Mouse (Mus musculus) yolk sac, embryonic 10.5 days (tissue): ENCODE measurements around the gene Fn1.

ENCODE experiments used
- DNase-seq: peaks from one replicate; pipeline ENCODE4 v3.0.0-alpha.2; 2017; ENCODE audit warnings: low spot score

The Fn1 gene

GRCm38 (mm10) chr1:71650741-71651140 is 2.3 kb downstream of the Fn1 start:
- peak; percentile 82 for DNase-seq

DNA sequence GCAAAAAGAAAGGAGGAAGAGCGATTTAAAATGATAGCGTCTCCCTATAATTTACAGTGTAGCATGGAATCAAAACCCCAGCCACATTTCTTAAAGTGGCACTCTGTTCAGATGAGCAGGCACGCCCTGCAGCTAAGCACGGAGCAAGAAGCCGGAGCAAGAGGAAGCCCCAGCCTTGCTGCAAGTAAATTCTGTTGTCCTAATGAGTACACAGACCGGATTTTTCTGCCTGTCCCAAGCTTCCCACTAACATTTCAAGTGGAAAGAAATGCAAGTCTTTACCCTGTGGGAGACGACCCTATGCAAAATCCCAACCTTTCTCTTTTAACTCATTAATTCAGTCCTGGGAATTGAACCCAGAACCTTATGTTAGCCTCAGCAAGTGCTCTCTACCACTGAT is 4.8 kb downstream of the Fn1 start:
- DNase-seq = no peak

GRCm38 (mm10) chr1:71646774-71647173 is 6.2 kb downstream of the Fn1 start:
- no peak for DNase-seq

GRCm38 (mm10) chr1:71645999-71646398 is 7.0 kb downstream of the Fn1 start:
- no peak for DNase-seq

DNA sequence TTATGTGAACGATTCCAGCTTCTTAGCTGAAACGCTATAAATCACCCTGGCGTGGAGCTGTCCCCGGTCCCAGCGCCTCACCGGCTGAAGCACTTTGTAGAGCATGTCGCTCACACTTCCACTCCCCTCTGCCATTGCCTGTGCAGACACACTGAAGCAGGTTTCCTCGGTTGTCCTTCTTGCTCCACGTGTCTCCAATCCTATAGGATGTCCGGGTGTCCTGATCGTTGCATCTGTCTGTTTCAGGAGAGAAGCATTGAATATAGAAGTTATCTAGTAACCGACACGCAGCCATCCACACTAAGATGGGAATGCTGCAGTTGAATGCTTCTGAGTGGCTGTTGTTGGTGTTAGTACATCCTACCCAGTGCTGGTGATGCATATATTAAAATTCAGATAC is 7.5 kb downstream of the Fn1 start:
- no peak for DNase-seq

GRCm38 (mm10) chr1:71642794-71643193 is 10.2 kb downstream of the Fn1 start:
- no peak for DNase-seq

- no peak for DNase-seq
Measured at GRCm38 (mm10) chr1:71641206-71641605, 11.8 kb downstream of the Fn1 start.

DNA sequence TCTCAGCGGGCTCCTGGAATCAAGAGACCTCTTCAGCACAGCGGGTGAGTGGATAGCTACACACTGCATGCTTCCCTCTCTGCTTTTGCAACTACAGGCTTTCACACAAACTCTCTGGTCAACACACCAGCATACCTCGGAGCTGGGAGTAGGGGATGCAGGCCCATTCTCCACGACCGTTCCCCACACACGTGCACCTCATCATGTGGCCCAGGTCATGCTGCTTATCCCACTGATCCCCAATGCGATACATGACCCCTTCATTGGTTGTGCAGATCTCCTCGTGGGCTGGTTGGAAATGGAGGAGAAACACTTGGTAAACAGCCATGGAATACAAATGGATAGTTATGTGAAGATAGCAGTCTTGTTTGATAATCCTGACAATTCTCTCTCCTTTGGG is 12.8 kb downstream of the Fn1 start:
- DNase-seq = no peak

DNA sequence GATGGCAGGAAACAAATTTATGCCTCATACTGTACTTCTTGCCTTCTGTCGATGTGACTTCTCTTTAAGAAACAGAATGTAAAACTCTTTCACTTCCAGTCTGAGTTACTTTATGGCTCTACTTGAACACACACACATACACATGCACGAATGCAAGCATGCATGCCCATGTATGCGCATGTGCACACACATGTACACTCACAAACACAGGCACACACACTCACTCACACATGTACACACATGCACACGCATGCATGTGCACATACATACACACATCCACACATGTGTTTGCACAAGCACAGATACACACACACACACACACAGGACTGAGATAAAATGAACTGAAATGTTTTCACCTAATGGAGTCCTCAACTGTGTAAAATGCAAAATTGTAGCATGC is 16.3 kb downstream of the Fn1 start:
- no peak for DNase-seq

- no peak for DNase-seq
Measured at GRCm38 (mm10) chr1:71636116-71636515, 16.9 kb downstream of the Fn1 start.

GRCm38 (mm10) chr1:71635101-71636014 is 17.6 kb downstream of the Fn1 start:
- DNase-seq = peak; percentile 27

GRCm38 (mm10) chr1:71634471-71634981 is 18.5 kb downstream of the Fn1 start:
- peak; percentile 80 for DNase-seq

GRCm38 (mm10) chr1:71632387-71632786 is 20.6 kb downstream of the Fn1 start:
- peak; percentile 52 for DNase-seq

DNA sequence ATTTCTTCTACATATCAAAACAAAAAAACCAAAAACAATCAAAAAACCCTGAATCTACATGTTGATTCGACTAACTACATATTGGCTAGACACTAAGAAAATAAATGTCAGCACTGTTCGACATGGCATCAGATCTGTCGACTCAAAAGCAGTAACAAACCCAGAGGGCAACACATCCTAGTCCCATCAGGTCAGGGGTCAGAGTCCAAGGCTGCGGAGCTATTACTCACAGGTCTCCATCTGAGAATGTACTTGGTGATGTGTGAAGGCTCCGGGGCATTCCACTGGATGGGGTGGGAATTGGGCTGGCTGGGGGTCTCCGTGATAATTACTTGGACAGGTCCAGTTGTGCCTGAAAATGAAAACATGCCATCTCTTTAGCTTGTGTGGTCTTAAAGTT is 21.2 kb downstream of the Fn1 start:
- DNase-seq = peak; percentile 56

GRCm38 (mm10) chr1:71630243-71630642 is 22.8 kb downstream of the Fn1 start:
- DNase-seq = no peak

- no peak for DNase-seq
Measured at GRCm38 (mm10) chr1:71623625-71624024, 29.4 kb downstream of the Fn1 start.

DNA sequence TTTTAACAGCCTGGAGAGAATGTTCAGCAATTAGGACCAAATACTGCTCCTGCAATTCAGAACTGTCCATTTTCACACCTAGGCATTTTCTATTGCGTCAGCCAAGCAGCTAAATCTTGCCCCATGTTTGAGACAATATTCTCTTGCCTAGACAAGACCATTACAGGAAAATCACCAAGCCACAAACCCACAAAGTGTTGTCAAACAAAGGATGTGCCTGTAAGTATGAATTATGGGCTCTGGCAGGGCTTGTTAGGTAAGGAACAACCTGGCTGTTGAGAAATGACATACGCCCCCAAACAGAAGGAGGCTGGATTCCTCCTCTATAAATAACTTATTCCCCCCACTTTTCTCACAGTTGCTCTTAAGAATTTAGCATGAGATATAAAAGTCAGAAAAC is 31.5 kb downstream of the Fn1 start:
- no peak for DNase-seq

DNA sequence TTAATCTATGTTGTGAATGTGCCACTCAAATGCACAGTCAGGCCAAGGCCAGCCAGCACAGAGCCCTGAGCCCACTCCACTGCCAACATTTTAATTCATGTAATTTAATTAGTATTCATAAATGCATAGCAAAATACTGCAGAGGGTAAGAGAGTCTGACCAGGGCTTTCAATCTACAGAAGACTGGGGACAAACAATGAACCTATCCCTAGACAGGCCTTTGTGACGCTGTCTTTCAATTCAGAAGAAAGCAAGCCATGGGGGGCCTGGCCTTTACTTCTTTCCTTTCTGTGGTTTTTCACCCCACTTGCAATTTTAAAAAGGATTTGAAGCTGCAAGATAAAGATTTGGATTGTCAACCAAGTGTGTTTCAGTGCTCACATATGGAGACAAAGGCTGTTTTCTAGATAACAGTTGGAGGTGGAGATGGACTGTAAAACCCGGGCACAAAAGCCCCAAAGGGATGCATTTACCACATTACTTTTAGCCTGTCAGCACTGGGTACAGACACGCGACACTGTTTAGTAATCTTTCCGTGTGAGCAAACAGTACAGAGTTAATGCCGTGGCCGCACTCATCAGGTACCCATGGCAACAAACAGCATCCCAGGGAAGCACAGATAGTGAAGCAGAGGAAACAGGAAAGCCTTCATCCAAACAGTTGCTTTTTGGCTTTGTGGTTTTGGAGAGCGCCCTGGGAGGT is 38.3 kb downstream of the Fn1 start:
- no peak for DNase-seq

DNA sequence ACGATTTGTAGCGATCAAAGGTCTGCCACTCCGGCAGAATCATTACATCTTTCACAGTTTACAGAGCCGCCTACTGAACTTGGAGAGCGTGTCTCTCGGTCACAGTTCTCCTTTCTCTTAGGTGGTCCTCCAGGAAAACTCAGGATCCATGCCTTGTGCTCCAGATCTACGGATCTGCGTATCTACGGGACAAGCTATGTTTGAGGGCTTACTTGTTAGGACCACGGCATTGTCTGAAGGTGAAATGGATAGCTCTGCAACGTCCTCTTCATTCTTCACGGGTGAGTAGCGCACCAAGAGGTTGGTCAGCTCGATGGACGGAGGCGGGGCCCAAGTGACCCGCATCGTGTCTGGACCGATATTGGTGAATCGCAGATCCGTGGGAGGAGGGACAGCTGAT is 40.7 kb downstream of the Fn1 start:
- DNase-seq = no peak

DNA sequence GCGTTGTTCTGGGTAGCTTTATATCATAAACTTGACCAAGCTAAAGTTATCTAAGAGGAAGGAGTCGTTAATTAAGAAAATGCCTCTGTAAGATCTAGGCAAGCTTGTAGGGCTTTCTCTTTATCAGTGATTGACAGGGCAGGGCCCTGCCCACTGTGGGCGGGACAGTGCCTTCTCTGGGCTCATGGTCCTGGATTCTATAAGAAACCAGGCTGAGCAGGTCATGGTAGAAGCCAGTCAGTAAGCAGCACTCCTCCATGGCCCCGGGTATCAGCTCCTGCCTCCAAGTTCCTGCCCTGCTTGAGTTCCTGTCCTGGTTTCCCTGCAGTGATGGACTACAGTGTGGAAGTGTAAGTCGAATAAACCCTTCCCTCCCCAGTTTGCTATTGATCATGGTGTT is 43.1 kb downstream of the Fn1 start:
- no peak for DNase-seq

DNA sequence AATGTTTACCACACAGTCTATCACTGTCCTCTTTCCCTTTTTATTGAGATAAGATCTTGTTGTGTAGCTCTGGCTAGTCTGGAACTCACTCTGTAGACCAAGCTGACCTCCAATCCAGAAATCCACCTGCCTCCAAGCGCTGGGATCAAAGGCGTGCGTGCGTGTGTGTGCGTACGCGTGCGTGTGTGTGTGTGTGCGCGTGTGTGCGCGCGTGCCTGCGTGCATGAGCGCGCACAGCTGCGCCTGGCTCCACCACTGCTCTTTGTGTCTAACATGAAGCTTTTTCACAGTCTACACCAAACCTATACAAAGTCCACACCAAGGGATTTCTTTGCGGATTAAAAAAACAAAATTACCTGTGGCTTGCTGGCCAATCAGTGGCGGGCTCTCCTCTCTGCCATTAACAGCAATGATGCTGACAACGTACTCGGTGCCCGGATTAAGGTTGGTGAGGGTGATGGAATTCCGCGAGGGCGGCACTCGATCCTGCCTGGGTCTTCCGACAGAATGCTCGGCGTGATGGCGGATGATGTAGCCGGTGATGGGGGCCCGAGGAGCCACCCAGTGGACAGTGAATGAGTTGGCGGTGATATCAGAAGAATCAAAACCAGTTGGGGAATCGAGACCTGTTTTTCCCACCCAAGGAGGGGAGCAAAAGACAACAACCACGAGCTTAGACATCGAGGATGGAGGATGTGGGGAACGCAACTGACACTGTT is 43.8 kb downstream of the Fn1 start:
- no peak for DNase-seq

- DNase-seq = no peak
Measured at GRCm38 (mm10) chr1:71606600-71607325, 46.2 kb downstream of the Fn1 start.
